Mouse (Mus musculus) testis, adult 2 months (tissue): ENCODE measurements around the gene Wdr35. TPM values are rescaled to one million over a fixed set of nuclear protein-coding genes. Genes with fewer than 3 reads are reported as not detected.

Source experiments
- H3K27ac ChIP-seq: fragments of 200-500 bp; 2 replicates; pipeline ENCODE4 v1.5.1; 2012; ENCODE audit warnings: low read depth, low read length; ENCODE audit not compliant: control insufficient read depth, insufficient read depth
- H3K27me3 ChIP-seq: fragments of 200-500 bp; 2 replicates; pipeline ENCODE4 v1.6.1; 2012; ENCODE audit warnings: mild to moderate bottlenecking, low read length, moderate library complexity; ENCODE audit not compliant: control insufficient read depth, insufficient read depth
- H3K36me3 ChIP-seq: fragments of 200-500 bp; 2 replicates; pipeline ENCODE4 v1.6.1; 2012; ENCODE audit warnings: mild to moderate bottlenecking, low read length; ENCODE audit not compliant: control insufficient read depth, insufficient read depth
- H3K4me1 ChIP-seq: fragments of 200-500 bp; 2 replicates; pipeline ENCODE4 v1.6.1; 2012; ENCODE audit warnings: low read length; ENCODE audit not compliant: control insufficient read depth, insufficient read depth
- H3K4me3 ChIP-seq: fragments of 200-500 bp; 2 replicates; pipeline ENCODE4 v1.5.1; 2012; ENCODE audit warnings: low read depth, mild to moderate bottlenecking, low read length, moderate library complexity, mixed read lengths; ENCODE audit not compliant: control insufficient read depth
- CTCF ChIP-seq: fragments of 200-500 bp; IDR thresholded peaks from 2 replicates; pipeline ENCODE4 v1.5.1; 2012; ENCODE audit warnings: low read depth, mild to moderate bottlenecking, inconsistent platforms, low read length, moderate library complexity; ENCODE audit not compliant: control insufficient read depth, insufficient read depth, insufficient replicate concordance
- POLR2A ChIP-seq: fragments of 200-500 bp; IDR thresholded peaks from 2 replicates; pipeline ENCODE4 v1.6.1; 2012; ENCODE audit warnings: low read depth, mild to moderate bottlenecking, inconsistent platforms, low read length, moderate library complexity; ENCODE audit not compliant: control insufficient read depth
- polyA plus RNA-seq: library from polyadenylated mRNA; depleted of rRNA; stranded (reverse); fragments of >200 nt; gene quantifications from 2 replicates; pipeline ENCODE4 v1.2.3, GENCODE M21; 2012

Wdr35 gene
- polyA plus RNA-seq, 1 experiment: 37.6 TPM

GRCm38 (mm10) chr12:8940011-8941005, 33.4 kb upstream of the Wdr35 start:
- Histone ChIP-seq H3K4me1 (no peaks in the 10 kb centered on the region), H3K27ac (no peak overlapping the region), H3K27me3 (no peaks in the 10 kb centered on the region), H3K4me3 (no peak overlapping the region), H3K36me3 (peaks cover 3% of the 10 kb centered on the region; the same call in 1 of the 2 replicates)
- TF ChIP-seq POLR2A: no peak

- Histone ChIP-seq H3K4me3 (no peak overlapping the region), H3K36me3 (no peaks in the 10 kb centered on the region; the same call in 1 of the 2 replicates), H3K4me1 (no peaks in the 10 kb centered on the region), H3K27ac (no peak overlapping the region), H3K27me3 (no peaks in the 10 kb centered on the region)
- no peak for TF ChIP-seq POLR2A
These were observed 32.5 kb upstream of the Wdr35 start for GRCm38 (mm10) chr12:8941131-8941615.

GRCm38 (mm10) chr12:8941699-8942392, 31.8 kb upstream of the Wdr35 start:
- H3K27ac ChIP-seq: no peak overlapping the region
- no peak for TF ChIP-seq POLR2A
- TF ChIP-seq CTCF: no peak
- H3K27me3 ChIP-seq: no peaks in the 10 kb centered on the region

GRCm38 (mm10) chr12:8947163-8947562, 26.5 kb upstream of the Wdr35 start:
- peak overlapping the region; percentile 5; the same call in 1 of the 2 replicates for H3K4me3 ChIP-seq
- no peaks in the 10 kb centered on the region for H3K27me3 ChIP-seq
- H3K27ac ChIP-seq: no peak overlapping the region
- peaks cover 14% of the 10 kb centered on the region for H3K4me1 ChIP-seq
- TF ChIP-seq CTCF: no peak
- no peak for TF ChIP-seq POLR2A
- no peaks in the 10 kb centered on the region for H3K36me3 ChIP-seq

More at GRCm38 (mm10) chr12:8941699-8942392, 31.8 kb upstream of the Wdr35 start:
- no peaks in the 10 kb centered on the region; the same call in 1 of the 2 replicates for H3K36me3 ChIP-seq
- H3K4me1 ChIP-seq: no peaks in the 10 kb centered on the region
- H3K4me3 ChIP-seq: no peak overlapping the region

- Histone ChIP-seq H3K4me1 (peaks cover 14% of the 10 kb centered on the region), H3K36me3 (no peaks in the 10 kb centered on the region), H3K4me3 (peak within 1 kb of the TSS; percentile 76), H3K27ac (no peak within 1 kb of the TSS), H3K27me3 (no peaks in the 10 kb centered on the region)
- TF ChIP-seq POLR2A (0 out of 2 replicates have a peak, but pooled peaks have one; percentile 13), CTCF (no peak)
These were observed 25.8 kb upstream of the Wdr35 start, which contains the start of gene Matn3 for GRCm38 (mm10) chr12:8947714-8948464. Gene Matn3, plus strand, starts transcription at chr12:8947929.

GRCm38 (mm10) chr12:8953136-8953535, 20.6 kb upstream of the Wdr35 start:
- Histone ChIP-seq H3K4me3 (no peak overlapping the region), H3K27ac (no peak overlapping the region), H3K36me3 (no peaks in the 10 kb centered on the region), H3K27me3 (no peaks in the 10 kb centered on the region), H3K4me1 (peaks cover 3% of the 10 kb centered on the region)
- TF ChIP-seq POLR2A (no peak), CTCF (no peak)
